Mouse (Mus musculus) lung, adult 2 months (tissue): ENCODE data around the gene Cdh16. TPM values are rescaled to one million over a fixed set of nuclear protein-coding genes. Genes with fewer than 3 reads are reported as not detected.

Experiments
- DNase-seq: peaks from one replicate; pipeline ENCODE4 v3.0.0; 2022
- H3K4me1 ChIP-seq: fragments of 200-500 bp; 2 replicates; pipeline ENCODE4 v1.6.1; 2011; ENCODE audit warnings: low read length; ENCODE audit not compliant: control insufficient read depth, insufficient read depth
- H3K4me3 ChIP-seq: fragments of 200-500 bp; replicated peaks from 2 replicates; pipeline ENCODE3; 2011; ENCODE audit warnings: low read depth, mild to moderate bottlenecking, control low read depth, low read length; ENCODE audit errors: extremely low read depth
- CTCF ChIP-seq: fragments of 200-500 bp; IDR thresholded peaks from 2 replicates; pipeline ENCODE4 v1.5.1; 2011; ENCODE audit warnings: mild to moderate bottlenecking, low read length, control low read depth; ENCODE audit not compliant: insufficient read depth
- POLR2A ChIP-seq: fragments of 200-500 bp; IDR thresholded peaks from 2 replicates; pipeline ENCODE4 v1.6.1; 2011; ENCODE audit warnings: low read depth, mild to moderate bottlenecking, control low read depth, low read length, borderline replicate concordance; ENCODE audit errors: extremely low read depth
- WGBS: fragments of 180-500 bp; shearing (Covaris S2); methylation state at CpG from one replicate; pipeline ENCODE4 v1.1.7; 2018; 5-methylcytosine and 5-hydroxymethylcytosine counted together
- polyA plus RNA-seq: library from polyadenylated mRNA; depleted of rRNA; stranded (reverse); fragments of >200 nt; gene quantifications from 2 replicates; pipeline ENCODE4 v1.2.3, GENCODE M21; 2012

Cdh16 gene
- polyA plus RNA-seq, 1 experiment, result 16.2 TPM

DNA sequence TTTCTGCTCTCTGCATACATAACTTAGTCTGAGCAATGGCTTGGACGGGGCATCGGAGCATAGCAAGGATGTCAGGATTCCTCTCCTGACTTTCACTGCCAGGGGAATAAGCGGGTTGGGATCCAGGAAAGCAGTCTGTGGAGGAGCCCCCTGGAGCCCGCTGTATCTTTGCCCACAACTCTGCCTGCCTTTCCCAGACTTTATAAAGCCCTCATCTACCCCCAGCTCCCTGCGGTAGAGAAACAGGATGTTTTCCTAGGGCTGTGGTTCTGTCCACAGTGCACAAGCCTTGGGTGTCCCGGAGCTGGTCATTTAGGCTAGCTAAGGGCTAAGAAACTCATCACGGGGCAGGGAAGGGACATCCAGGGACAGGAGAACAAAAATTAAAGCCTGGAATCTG, 22.8 kb downstream of the Cdh16 start:
- no peak overlapping the region for H3K4me3 ChIP-seq

GRCm38 (mm10) chr8:104598496-104598895, 25.7 kb downstream of the Cdh16 start:
- Histone ChIP-seq H3K4me1 (peaks cover 3% of the 10 kb centered on the region; the same call in 1 of the 2 replicates), H3K4me3 (no peak overlapping the region)
- no peak for DNase-seq
- no peak for TF ChIP-seq CTCF
- TF ChIP-seq POLR2A, result no peak
- WGBS, result 44% methylated on average over 6 of the region's 6 CpGs

More for the DNA sequence above, 22.8 kb downstream of the Cdh16 start:
- peaks cover 1% of the 10 kb centered on the region; the same call in 1 of the 2 replicates for H3K4me1 ChIP-seq
- TF ChIP-seq CTCF (no peak), POLR2A (no peak)
- DNase-seq, result no peak
- WGBS, result 38% methylated on average over 7 of the region's 7 CpGs

DNA sequence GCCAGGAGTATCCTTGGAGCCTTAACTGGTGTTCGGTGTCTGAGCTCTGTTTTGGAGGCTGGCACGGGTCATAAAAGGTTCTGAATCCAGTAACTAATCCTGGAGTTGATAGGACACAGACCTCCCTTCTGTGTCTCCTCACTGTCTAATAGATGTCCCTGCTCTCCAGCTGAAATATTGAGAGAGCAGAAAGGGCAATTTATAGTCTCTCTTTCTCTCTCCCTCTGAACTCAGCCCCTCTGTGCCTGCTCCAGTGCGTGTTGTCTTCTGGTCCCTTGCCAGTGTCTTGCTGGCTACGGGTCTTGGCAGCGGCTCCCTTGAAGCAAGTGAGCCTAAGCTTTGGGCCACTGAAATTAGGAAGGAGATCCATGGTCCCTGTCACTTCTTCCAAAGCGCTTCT, 26.5 kb downstream of the Cdh16 start:
- no peak for DNase-seq
- Histone ChIP-seq H3K4me1 (peaks cover 3% of the 10 kb centered on the region; the same call in 1 of the 2 replicates), H3K4me3 (no peak overlapping the region)
- TF ChIP-seq CTCF (no peak), POLR2A (no peak)
- WGBS, result 67% methylated on average over 6 of the region's 6 CpGs

GRCm38 (mm10) chr8:104595773-104596536, 28.2 kb downstream of the Cdh16 start:
- H3K4me3 ChIP-seq, result no peak overlapping the region
- H3K4me1 ChIP-seq, result 0 out of 2 replicates have a peak, but pooled peaks cover 3% of the 10 kb centered on the region
- no peak for DNase-seq
- TF ChIP-seq CTCF (no peak), POLR2A (no peak)
- 66% methylated on average over 21 of the region's 21 CpGs for WGBS

GRCm38 (mm10) chr8:104594611-104595362, 29.4 kb downstream of the Cdh16 start:
- 92% methylated on average over 19 of the region's 19 CpGs for WGBS
- no peak overlapping the region for H3K4me3 ChIP-seq
- TF ChIP-seq POLR2A (no peak), CTCF (no peak)
- H3K4me1 ChIP-seq, result 0 out of 2 replicates have a peak, but pooled peaks cover 3% of the 10 kb centered on the region
- no peak for DNase-seq

DNA sequence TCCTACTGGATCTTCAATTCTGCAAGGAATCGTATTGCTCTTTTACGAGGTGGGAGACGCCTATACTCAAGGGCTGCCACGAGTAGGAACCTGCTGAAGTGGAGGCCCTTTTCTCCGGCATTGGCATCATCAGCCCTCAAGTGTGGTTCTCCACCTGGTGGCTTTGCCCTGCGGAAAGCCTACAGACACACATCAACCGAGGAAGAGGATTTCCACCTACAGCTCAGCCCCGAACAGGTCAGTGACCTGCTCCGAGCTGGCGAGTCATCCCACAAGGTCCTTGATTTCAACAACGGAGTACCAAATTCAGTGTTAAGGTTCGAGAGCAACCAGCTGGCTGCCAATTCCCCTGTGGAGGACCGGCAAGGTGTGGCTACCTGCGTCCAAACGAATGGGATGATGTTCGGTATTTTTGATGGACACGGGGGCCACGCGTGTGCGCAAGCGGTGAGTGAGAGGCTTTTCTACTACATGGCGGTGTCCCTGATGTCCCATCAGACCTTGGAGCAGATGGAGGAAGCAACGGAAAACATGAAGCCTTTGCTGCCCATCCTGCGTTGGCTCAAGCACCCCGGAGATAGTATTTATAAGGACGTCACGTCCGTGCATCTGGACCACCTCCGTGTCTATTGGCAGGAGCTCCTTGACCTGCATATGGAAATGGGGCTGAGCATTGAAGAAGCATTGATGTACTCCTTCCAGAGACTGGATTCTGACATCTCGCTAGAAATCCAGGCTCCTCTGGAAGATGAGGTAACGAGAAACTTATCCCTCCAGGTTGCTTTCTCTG, 30.5 kb downstream of the Cdh16 start:
- DNase-seq, result no peak
- Histone ChIP-seq H3K4me3 (no peak overlapping the region), H3K4me1 (0 out of 2 replicates have a peak, but pooled peaks cover 3% of the 10 kb centered on the region)
- WGBS, result 87% methylated on average over 31 of the region's 31 CpGs
- TF ChIP-seq CTCF (no peak), POLR2A (no peak)

- WGBS, result 60% methylated on average over 6 of the region's 6 CpGs
- TF ChIP-seq CTCF, result no peak
- no peak for TF ChIP-seq POLR2A
- DNase-seq, result no peak
- no peak overlapping the region for H3K4me3 ChIP-seq
- H3K4me1 ChIP-seq, result 0 out of 2 replicates have a peak, but pooled peaks cover 3% of the 10 kb centered on the region
Observed at GRCm38 (mm10) chr8:104592566-104592965, 31.6 kb downstream of the Cdh16 start.

DNA sequence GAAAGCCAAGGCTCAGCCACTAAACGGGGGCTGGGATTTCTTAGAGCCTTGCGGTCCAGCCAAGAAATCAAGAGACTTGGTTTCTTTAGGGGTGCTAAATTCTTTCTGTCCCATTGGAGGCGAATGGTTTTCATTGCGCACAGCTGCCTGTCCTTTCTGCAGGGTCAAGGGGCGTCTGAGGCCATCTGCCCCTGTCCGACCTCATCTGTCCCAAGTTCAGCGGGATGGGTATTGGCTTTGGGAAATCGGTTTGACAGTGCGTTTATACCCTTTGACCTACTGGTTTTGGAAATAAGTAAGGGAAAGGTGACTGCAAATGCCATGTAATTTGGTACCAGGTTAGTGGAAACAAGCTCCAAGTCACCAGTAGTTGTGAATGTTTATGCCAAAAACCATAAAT, 32.3 kb downstream of the Cdh16 start:
- TF ChIP-seq POLR2A, result no peak; the same call in 1 of the 2 replicates
- TF ChIP-seq CTCF, result no peak
- Histone ChIP-seq H3K4me1 (0 out of 2 replicates have a peak, but pooled peaks cover 3% of the 10 kb centered on the region), H3K4me3 (peak overlapping the region; percentile 95)
- 4% methylated on average over 9 of the region's 9 CpGs for WGBS
- DNase-seq, result no peak

GRCm38 (mm10) chr8:104591133-104591834, 32.9 kb downstream of the Cdh16 start, which contains the start of gene Pdp2:
Gene Pdp2 (plus strand): TSS chr8:104591451.
- under 1% methylated on average over 44 of the region's 44 CpGs for WGBS
- Histone ChIP-seq H3K4me3 (peak within 1 kb of the TSS; percentile 95), H3K4me1 (0 out of 2 replicates have a peak, but pooled peaks cover under 1% of the 10 kb centered on the region)
- TF ChIP-seq POLR2A, result peak; percentile 69; the same call in 1 of the 2 replicates
- TF ChIP-seq CTCF, result no peak
- DNase-seq, result peak; percentile 92

DNA sequence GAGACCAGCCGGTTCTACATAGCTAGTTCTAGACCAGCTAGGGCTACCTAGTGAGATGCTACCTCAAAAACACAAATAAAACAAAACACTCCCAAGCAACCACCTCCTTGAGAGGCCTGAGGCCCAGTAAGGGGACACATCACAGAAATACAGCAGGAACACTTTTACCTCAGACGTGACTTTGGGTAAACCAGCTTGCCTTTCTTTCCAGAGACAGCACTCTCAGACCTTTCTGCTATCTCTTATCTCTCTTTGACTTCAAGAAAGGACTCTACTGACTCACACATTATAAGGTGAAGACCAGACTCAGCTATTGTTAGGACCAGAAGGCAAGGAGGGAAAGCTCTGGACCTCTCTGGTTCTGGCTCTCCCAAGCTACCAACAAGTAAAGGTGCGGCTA, 33.9 kb downstream of the Cdh16 start:
- no peak overlapping the region for H3K4me3 ChIP-seq
- WGBS, result 96% methylated on average over 3 of the region's 3 CpGs
- H3K4me1 ChIP-seq, result no peaks in the 10 kb centered on the region
- TF ChIP-seq POLR2A, result no peak
- TF ChIP-seq CTCF, result no peak
- DNase-seq, result no peak
